Mouse (Mus musculus) spleen, postnatal 0 days (tissue): ENCODE data around the gene Klra6. TPM values are rescaled to one million over a fixed set of nuclear protein-coding genes. Genes with fewer than 3 reads are reported as not detected.

ENCODE experiments used
- polyA plus RNA-seq: library from polyadenylated mRNA; unstranded; fragments of >200 nt; fragmentation: Nextera tagmentation; extraction: Ambion mirVana; gene quantifications from 2 replicates; pipeline ENCODE4 v1.2.1, GENCODE M21; 2015

Gene Klra6
- polyA plus RNA-seq, result not detected in 2 replicates

DNA sequence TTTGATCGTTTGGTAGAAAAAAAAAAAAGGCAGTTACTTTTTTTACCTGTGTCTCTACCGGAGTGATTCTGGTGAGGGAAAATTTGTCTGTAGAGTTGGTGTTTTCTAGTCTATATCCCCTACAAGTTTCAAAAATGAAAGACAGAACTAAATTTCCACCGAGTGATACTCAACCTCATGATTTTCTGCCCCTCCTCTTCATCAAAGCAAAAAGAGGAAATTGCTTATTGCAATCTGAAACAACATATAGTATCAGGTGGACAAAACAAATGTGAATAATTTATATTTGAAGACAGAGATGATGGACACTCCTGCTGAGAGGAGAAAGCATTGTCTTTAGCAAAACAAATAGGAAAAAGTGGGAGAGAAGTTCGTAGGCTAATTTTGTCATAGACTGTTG lies at the start of gene Klra6:
Gene Klra6, minus strand, starts transcription at position 101 of the 400 bp plus-strand sequence.

DNA sequence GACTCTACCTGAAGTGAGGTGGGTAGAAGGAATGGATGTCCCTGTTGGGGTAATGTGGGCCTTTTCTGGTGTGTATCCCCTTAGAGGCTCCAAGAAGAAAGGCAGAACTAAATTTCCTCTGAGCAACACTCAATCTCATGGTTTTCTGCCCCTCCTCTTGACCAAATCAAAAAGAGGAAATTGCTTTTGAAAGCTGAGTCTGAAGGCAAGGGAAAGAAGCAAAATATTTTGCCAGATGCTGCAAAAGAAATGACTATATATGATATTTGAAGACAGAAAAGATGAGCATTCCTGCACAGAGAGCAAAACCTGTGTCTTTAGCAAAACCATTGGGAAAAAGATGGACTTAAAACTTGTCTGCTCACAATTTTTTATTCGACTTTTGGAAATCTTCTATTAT lies 40.4 kb upstream of the Klra6 start, which contains the start of gene Klra4:
Gene Klra4, minus strand, starts transcription at position 101 of the 400 bp plus-strand sequence.

Other genes starting within 250 kb of the Klra6 start
- 0.06 TPM in 1 of 2 replicates, not detected in the other for gene Gm156, start 242.7 kb downstream of the Klra6 start, polyA plus RNA-seq
- gene Gm17631, start 164.3 kb downstream of the Klra6 start, polyA plus RNA-seq, result not detected in 2 replicates
- gene Klra17, start 150.3 kb downstream of the Klra6 start, polyA plus RNA-seq, result 1.9 and 3.4 TPM in 2 replicates
- 1.0 and 1.5 TPM in 2 replicates for gene Klra5, start 109.3 kb downstream of the Klra6 start, polyA plus RNA-seq
- not detected in 2 replicates for gene Klra4, start 40.3 kb upstream of the Klra6 start, polyA plus RNA-seq
- not detected in 2 replicates for gene Klra8, start 102.9 kb upstream of the Klra6 start, polyA plus RNA-seq
- gene Klra9, start 166.2 kb upstream of the Klra6 start, polyA plus RNA-seq, result not detected in 2 replicates
- gene Klra7, start 206.4 kb upstream of the Klra6 start, polyA plus RNA-seq, result not detected in 2 replicates